Mouse (Mus musculus): ENCODE data around the gene Kif5a.

The Kif5a gene

GRCm38 (mm10) chr10:127176228-127176627 is 86.9 kb downstream of the Kif5a start:
- no peak for DNase-seq (ENCODE audit: low spot score)
